Mouse (Mus musculus): ENCODE data around the gene Ptgir. TPM values are rescaled to one million over a fixed set of nuclear protein-coding genes. Genes with fewer than 3 reads are reported as not detected.

The Ptgir gene
- polyA plus RNA-seq, 1 experiment from 2014 or later: 0.10 TPM

DNA sequence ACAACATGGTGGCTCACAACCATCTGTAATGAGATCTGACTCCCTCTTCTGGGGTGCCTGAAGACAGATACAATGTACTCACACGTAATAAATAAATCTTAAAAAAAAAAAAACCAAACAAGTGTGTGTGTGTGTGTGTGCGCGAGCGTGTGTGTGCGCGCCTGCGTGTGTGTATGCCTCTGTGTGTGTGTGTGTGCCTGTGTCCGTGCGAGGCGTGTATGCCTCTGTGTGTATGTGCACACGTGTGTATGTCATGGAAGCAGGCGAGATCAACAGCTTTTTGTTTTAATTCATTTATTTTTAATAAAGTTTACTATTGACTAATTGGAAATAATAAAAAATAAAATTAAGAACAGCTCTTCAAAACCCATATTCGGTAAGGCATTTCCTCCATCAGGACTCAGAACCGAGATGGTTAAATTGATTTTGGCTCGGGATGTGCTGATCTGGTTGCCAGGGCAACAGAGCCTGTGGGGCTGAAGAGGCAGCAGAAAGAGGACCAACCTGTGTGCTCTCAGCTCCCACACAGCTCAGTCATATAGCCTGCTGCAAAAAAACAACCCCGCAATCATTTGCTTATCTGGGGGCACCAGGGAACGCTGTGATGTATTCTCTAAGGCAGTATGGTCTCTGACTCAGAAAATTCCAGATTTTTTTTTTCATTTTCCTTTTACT lies 32.0 kb downstream of the Ptgir start:
- no peak overlapping the region for H3K4me3 ChIP-seq
- no peaks in the 10 kb centered on the region for H3K9me3 ChIP-seq
- WGBS: 75% methylated on average over 17 of the region's 17 CpGs
- peak; percentile 25 for DNase-seq (ENCODE audit: extremely low spot score, low spot score)
- H3K4me1 ChIP-seq: peaks cover 25% of the 10 kb centered on the region
- no peaks in the 10 kb centered on the region for H3K36me3 ChIP-seq (replicated peaks)
- no peaks in the 10 kb centered on the region for H3K27me3 ChIP-seq (ENCODE audit: poor library complexity, severe bottlenecking)
- 0 out of 2 replicates have a peak overlapping the region, but pooled peaks have one; percentile 20 for H3K27ac ChIP-seq

DNA sequence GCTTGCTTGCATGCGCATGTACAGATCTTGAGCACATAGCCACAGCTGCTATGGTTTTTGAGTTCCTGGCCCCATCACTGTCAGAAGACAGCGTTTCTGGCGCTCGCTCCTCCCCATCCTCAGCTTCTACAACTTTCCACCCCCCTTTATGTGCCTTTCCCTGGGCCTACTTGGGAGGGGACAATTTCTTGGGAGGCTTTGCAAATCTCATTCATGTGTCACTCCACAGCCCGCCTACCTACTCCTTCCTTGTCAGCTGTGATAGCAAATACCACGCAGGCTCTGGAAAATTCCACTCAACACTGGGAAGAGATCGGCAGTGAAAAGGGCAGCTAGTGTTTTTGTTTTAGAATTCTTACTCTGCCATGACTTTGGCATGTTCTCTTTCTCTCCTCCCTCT lies 34.0 kb downstream of the Ptgir start:
- peaks cover 17% of the 10 kb centered on the region for H3K27me3 ChIP-seq (ENCODE audit: poor library complexity, severe bottlenecking)
- H3K4me1 ChIP-seq: peaks cover 37% of the 10 kb centered on the region
- DNase-seq (ENCODE audit: extremely low spot score, low spot score): no peak
- 63% methylated on average over 7 of the region's 7 CpGs for WGBS
- no peak overlapping the region for H3K4me3 ChIP-seq
- 0 out of 2 replicates have a peak, but pooled peaks cover under 1% of the 10 kb centered on the region for H3K9me3 ChIP-seq
- 0 out of 2 replicates have a peak overlapping the region, but pooled peaks have one; percentile 6 for H3K27ac ChIP-seq
- no peaks in the 10 kb centered on the region for H3K36me3 ChIP-seq (replicated peaks)

- Histone ChIP-seq H3K27ac (no peak overlapping the region), H3K4me1 (peaks cover 61% of the 10 kb centered on the region), H3K36me3 (replicated peaks) (no peaks in the 10 kb centered on the region), H3K27me3 (ENCODE audit: poor library complexity, severe bottlenecking) (peaks cover 43% of the 10 kb centered on the region), H3K4me3 (no peak overlapping the region), H3K9me3 (0 out of 2 replicates have a peak, but pooled peaks cover 3% of the 10 kb centered on the region)
- no peak for DNase-seq (ENCODE audit: extremely low spot score, low spot score)
- WGBS: 66% methylated on average over 4 of the region's 4 CpGs
Measured at GRCm38 (mm10) chr7:16942861-16943260, 36.6 kb downstream of the Ptgir start.

DNA sequence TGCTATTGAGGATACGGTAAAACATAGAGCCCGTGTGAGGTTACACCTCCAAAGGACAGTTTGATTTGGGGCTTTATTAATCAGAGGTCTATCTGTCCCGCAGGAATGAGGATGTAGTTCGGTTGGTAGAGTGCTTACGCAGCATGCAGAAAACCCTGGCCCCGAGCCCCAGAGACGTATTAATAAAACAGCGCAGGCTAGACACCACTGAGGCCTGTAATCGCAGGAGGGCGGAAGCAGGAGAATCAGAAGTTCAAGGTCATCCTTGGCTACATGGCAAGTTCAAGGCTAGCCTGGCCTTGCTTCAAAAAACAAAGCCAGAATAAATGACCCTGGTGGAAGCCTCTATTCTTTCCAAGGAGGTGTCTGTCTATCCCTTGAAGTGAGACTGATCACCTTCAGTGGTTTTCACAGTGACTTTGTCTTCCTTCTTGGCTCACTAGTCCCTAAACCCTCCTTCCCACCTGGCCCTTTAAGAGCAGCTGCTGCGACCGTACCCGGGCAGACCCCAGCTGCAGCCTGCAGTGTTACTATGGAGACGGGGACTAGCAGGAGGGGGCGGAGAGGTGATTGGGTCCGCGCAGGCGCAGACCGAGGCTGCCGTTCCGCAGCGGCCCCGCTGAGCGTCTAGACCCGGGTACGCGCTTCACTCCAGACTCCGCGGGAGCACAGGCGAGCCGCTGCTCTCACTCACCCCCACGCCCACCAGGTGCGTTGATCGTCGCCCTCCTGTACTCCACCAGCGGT lies 37.9 kb downstream of the Ptgir start, which contains the start of gene Pnmal2:
Gene Pnmal2, plus strand, starts transcription at position 622 of the 747 bp plus-strand sequence.
- peak within 1 kb of the TSS; percentile 69 for H3K4me3 ChIP-seq
- 15% methylated on average over 36 of the region's 36 CpGs for WGBS
- peaks cover 56% of the 10 kb centered on the region for H3K27me3 ChIP-seq (ENCODE audit: poor library complexity, severe bottlenecking)
- peak; percentile 91 for DNase-seq (ENCODE audit: extremely low spot score, low spot score)
- H3K4me1 ChIP-seq: peaks cover 55% of the 10 kb centered on the region
- peak within 1 kb of the TSS; percentile 85 for H3K27ac ChIP-seq
- no peaks in the 10 kb centered on the region for H3K36me3 ChIP-seq (replicated peaks)
- 0 out of 2 replicates have a peak, but pooled peaks cover 3% of the 10 kb centered on the region for H3K9me3 ChIP-seq

GRCm38 (mm10) chr7:16944808-16945315 lies 38.6 kb downstream of the Ptgir start:
- H3K27ac ChIP-seq: peak overlapping the region; percentile 85
- no peak for DNase-seq (ENCODE audit: extremely low spot score, low spot score)
- H3K27me3 ChIP-seq (ENCODE audit: poor library complexity, severe bottlenecking): peaks cover 63% of the 10 kb centered on the region
- H3K4me1 ChIP-seq: peaks cover 60% of the 10 kb centered on the region
- 1% methylated on average over 22 of the region's 22 CpGs for WGBS
- 0 out of 2 replicates have a peak, but pooled peaks cover 3% of the 10 kb centered on the region for H3K9me3 ChIP-seq
- H3K4me3 ChIP-seq: peak overlapping the region; percentile 69
- H3K36me3 ChIP-seq (replicated peaks): no peaks in the 10 kb centered on the region

DNA sequence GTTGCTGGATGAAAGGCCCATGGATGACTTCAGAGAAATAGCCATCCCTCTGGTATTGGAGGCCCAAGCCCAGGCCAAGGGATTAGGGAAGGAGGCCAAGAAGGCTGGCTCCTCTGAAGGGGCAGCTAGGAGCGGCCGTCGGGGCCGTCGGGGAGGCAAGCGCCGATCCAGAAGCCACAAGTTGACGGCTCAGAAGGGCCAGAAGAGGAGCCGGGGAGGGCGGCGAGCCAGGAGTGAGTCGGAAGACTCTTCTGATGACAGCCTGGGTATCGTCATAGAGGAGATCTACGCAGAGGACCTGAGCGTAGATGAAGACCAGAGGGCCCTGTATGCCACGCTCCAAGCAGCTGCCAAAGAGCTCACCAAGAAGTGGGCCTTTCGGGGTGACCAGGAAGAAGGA lies 39.1 kb downstream of the Ptgir start:
- Histone ChIP-seq H3K4me3 (peak overlapping the region; percentile 69), H3K27me3 (ENCODE audit: poor library complexity, severe bottlenecking) (peaks cover 68% of the 10 kb centered on the region), H3K36me3 (replicated peaks) (no peaks in the 10 kb centered on the region), H3K27ac (no peak overlapping the region; the same call in 1 of the 2 replicates), H3K9me3 (0 out of 2 replicates have a peak, but pooled peaks cover 3% of the 10 kb centered on the region), H3K4me1 (peaks cover 60% of the 10 kb centered on the region)
- WGBS: 11% methylated on average over 17 of the region's 17 CpGs
- peak; percentile 26 for DNase-seq (ENCODE audit: extremely low spot score, low spot score)

GRCm38 (mm10) chr7:16946441-16947348 lies 40.4 kb downstream of the Ptgir start:
- peaks cover 74% of the 10 kb centered on the region for H3K27me3 ChIP-seq (ENCODE audit: poor library complexity, severe bottlenecking)
- WGBS: 3% methylated on average over 53 of the region's 53 CpGs
- peaks cover 64% of the 10 kb centered on the region for H3K4me1 ChIP-seq
- 0 out of 2 replicates have a peak, but pooled peaks cover 3% of the 10 kb centered on the region for H3K9me3 ChIP-seq
- peak overlapping the region; percentile 69 for H3K4me3 ChIP-seq
- H3K27ac ChIP-seq: peak overlapping the region; percentile 64
- peak; percentile 43 for DNase-seq (ENCODE audit: extremely low spot score, low spot score)
- H3K36me3 ChIP-seq (replicated peaks): no peaks in the 10 kb centered on the region

DNA sequence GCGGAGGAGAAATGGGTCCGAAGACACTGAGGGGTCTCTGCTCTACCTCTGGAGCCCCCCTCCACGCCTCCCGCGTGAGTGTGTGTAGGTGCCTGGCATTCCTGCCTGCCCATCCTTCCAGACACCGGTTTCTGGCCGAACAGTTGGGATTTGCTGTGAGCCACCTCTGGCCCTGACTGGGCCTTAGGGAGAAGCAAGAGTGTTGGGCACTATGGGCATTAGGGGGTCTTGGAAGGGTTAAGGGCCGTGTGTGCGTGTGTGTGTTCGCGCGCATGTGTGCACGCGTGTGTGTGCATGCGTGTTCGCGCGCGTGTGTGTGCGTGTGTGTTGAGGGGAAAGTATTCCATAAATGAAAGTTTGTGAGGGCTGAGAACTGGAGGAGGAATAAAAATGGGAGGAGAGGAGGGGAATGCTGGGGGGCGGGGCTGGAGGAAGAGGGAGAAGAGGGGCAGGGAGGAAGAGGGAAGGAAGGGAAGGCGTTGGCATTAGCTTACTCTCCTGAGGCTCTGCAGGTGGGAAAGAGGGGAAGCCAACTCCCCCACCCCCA lies 41.1 kb downstream of the Ptgir start:
- Histone ChIP-seq H3K9me3 (0 out of 2 replicates have a peak, but pooled peaks cover 3% of the 10 kb centered on the region), H3K27me3 (ENCODE audit: poor library complexity, severe bottlenecking) (peaks cover 74% of the 10 kb centered on the region), H3K4me1 (peaks cover 64% of the 10 kb centered on the region), H3K36me3 (replicated peaks) (no peaks in the 10 kb centered on the region), H3K27ac (peak overlapping the region; percentile 64; the same call in 1 of the 2 replicates), H3K4me3 (peak overlapping the region; percentile 69)
- 18% methylated on average over 21 of the region's 22 CpGs for WGBS
- no peak for DNase-seq (ENCODE audit: extremely low spot score, low spot score)

DNA sequence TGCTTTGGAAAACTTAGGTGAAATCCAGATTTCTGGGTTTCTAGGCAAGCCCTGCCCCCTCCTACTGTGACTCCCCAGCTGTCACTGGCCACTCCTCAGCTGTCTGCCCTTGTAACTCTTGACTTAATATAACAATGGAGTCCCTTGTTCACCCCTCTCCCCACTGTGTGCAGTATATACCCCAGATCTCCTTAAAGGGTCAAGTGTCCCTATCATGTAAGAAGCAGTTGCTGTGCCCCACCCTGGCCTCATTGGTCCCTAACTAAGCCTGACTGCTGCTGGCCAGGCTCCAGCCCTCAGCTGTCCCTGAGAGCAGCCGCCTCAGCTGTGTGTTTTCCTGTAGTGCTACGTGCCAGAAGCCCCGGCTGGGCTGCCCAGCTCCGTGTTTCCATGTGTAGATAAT lies 41.7 kb downstream of the Ptgir start:
- H3K27me3 ChIP-seq (ENCODE audit: poor library complexity, severe bottlenecking): peaks cover 74% of the 10 kb centered on the region
- H3K4me3 ChIP-seq: peak overlapping the region; percentile 69; the same call in 1 of the 2 replicates
- peaks cover 64% of the 10 kb centered on the region for H3K4me1 ChIP-seq
- no peaks in the 10 kb centered on the region for H3K36me3 ChIP-seq (replicated peaks)
- H3K27ac ChIP-seq: no peak overlapping the region
- WGBS: 11% methylated on average over 4 of the region's 4 CpGs
- 0 out of 2 replicates have a peak, but pooled peaks cover 3% of the 10 kb centered on the region for H3K9me3 ChIP-seq
- DNase-seq (ENCODE audit: extremely low spot score, low spot score): no peak

DNA sequence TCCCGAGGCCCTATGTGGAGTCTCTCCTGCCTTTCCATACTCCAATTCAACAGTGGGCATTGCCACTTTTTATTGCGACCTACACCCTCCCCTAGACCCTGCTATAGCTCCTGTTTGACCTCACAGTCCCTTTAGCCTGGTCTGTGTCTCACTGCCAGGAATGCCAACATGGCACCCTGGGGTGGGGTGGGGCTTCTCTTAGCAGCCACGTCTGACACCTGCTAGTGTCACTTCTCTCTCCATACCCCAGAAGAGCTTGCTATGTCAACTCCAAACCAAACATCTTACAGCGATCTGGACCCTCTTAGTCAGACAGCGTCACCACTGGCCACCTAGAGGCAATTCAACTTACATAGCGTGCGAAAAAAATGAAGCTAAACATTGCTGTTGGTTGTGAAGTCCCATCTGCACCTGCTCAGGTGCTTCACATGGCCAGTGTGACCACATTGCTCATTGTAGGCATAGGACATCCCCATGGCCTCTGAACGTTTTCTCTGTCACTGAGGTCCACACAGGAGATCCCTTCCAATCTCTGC lies 42.7 kb downstream of the Ptgir start:
- no peak overlapping the region for H3K27ac ChIP-seq

More for the DNA sequence above, 42.7 kb downstream of the Ptgir start:
- peaks cover 68% of the 10 kb centered on the region for H3K27me3 ChIP-seq (ENCODE audit: poor library complexity, severe bottlenecking)
- no peak overlapping the region for H3K4me3 ChIP-seq
- 0 out of 2 replicates have a peak, but pooled peaks cover 3% of the 10 kb centered on the region for H3K9me3 ChIP-seq
- no peak for DNase-seq (ENCODE audit: extremely low spot score, low spot score)
- H3K36me3 ChIP-seq (replicated peaks): no peaks in the 10 kb centered on the region
- 49% methylated on average over 8 of the region's 8 CpGs for WGBS
- H3K4me1 ChIP-seq: peaks cover 60% of the 10 kb centered on the region

Measured in forebrain, embryonic 10.5 days (tissue).